Mouse (Mus musculus): ENCODE results near the gene Icam2. TPM values are rescaled to one million over a fixed set of nuclear protein-coding genes. Genes with fewer than 3 reads are reported as not detected.
A peak's percentile ranks its signal among the peaks of the same experiment; 100 is the strongest.

Icam2 gene
- polyA plus RNA-seq, 1 experiment from 2014 or later = 27.9 TPM

- no peak overlapping the region; the same call in 1 of the 2 replicates for H3K27ac ChIP-seq
- peaks cover 14% of the 10 kb centered on the region; the same call in 1 of the 2 replicates for H3K4me1 ChIP-seq (replicated peaks)
- H3K9me3 ChIP-seq = no peaks in the 10 kb centered on the region
- no peak overlapping the region for H3K9ac ChIP-seq (replicated peaks)
- H3K4me3 ChIP-seq (replicated peaks) = no peak overlapping the region
- no peak for ATAC-seq (ENCODE audit: insufficient number of reproducible peaks, insufficient read depth, low FRiP score, low TSS enrichment, low read depth)
- H3K4me2 ChIP-seq = no peak overlapping the region
- H3K27me3 ChIP-seq = 0 out of 2 replicates have a peak, but pooled peaks cover 3% of the 10 kb centered on the region
- 42% methylated on average over 11 of the region's 11 CpGs for WGBS
- H3K36me3 ChIP-seq = no peaks in the 10 kb centered on the region
These were observed 13.9 kb downstream of the Icam2 start for GRCm38 (mm10) chr11:106373998-106374397.

GRCm38 (mm10) chr11:106366316-106366715, 21.6 kb downstream of the Icam2 start:
- H3K4me3 ChIP-seq (replicated peaks) = no peak overlapping the region
- 0 out of 2 replicates have a peak, but pooled peaks have one; percentile 20 for ATAC-seq (ENCODE audit: insufficient number of reproducible peaks, insufficient read depth, low FRiP score, low TSS enrichment, low read depth)
- H3K4me1 ChIP-seq (replicated peaks) = peaks cover 13% of the 10 kb centered on the region
- no peak overlapping the region for H3K9ac ChIP-seq (replicated peaks)
- no peaks in the 10 kb centered on the region for H3K36me3 ChIP-seq
- no peak overlapping the region for H3K27ac ChIP-seq
- no peak overlapping the region for H3K4me2 ChIP-seq
- peaks cover 4% of the 10 kb centered on the region; the same call in 1 of the 2 replicates for H3K9me3 ChIP-seq
- peaks cover 12% of the 10 kb centered on the region for H3K27me3 ChIP-seq
- WGBS = 9% methylated on average over 3 of the region's 3 CpGs

GRCm38 (mm10) chr11:106365366-106365765, 22.5 kb downstream of the Icam2 start, which contains the start of gene Prr29:
Gene Prr29 (plus strand): TSS chr11:106365472.
- H3K4me1 ChIP-seq (replicated peaks) = peaks cover 13% of the 10 kb centered on the region
- no peak within 1 kb of the TSS for H3K4me2 ChIP-seq
- H3K36me3 ChIP-seq = no peaks in the 10 kb centered on the region
- H3K4me3 ChIP-seq (replicated peaks) = no peak within 1 kb of the TSS
- peaks cover 4% of the 10 kb centered on the region; the same call in 1 of the 2 replicates for H3K9me3 ChIP-seq
- ATAC-seq (ENCODE audit: insufficient number of reproducible peaks, insufficient read depth, low FRiP score, low TSS enrichment, low read depth) = no peak; the same call in 1 of the 2 replicates
- no peak within 1 kb of the TSS; the same call in 1 of the 2 replicates for H3K9ac ChIP-seq (replicated peaks)
- no peak within 1 kb of the TSS for H3K27ac ChIP-seq
- WGBS = 40% methylated on average over 10 of the region's 10 CpGs
- peaks cover 12% of the 10 kb centered on the region for H3K27me3 ChIP-seq

GRCm38 (mm10) chr11:106364712-106365111, 23.2 kb downstream of the Icam2 start:
- no peak overlapping the region; the same call in 1 of the 2 replicates for H3K9ac ChIP-seq (replicated peaks)
- no peak overlapping the region for H3K4me3 ChIP-seq (replicated peaks)
- H3K4me1 ChIP-seq (replicated peaks) = peaks cover 13% of the 10 kb centered on the region
- peaks cover 4% of the 10 kb centered on the region; the same call in 1 of the 2 replicates for H3K9me3 ChIP-seq
- WGBS = 10% methylated on average over 11 of the region's 11 CpGs
- no peaks in the 10 kb centered on the region for H3K36me3 ChIP-seq
- peaks cover 12% of the 10 kb centered on the region for H3K27me3 ChIP-seq
- no peak overlapping the region for H3K27ac ChIP-seq
- ATAC-seq (ENCODE audit: insufficient number of reproducible peaks, insufficient read depth, low FRiP score, low TSS enrichment, low read depth) = no peak
- no peak overlapping the region for H3K4me2 ChIP-seq

- 16% methylated on average over 5 of the region's 5 CpGs for whole genome bisulfite sequencing
- H3K9ac ChIP-seq (replicated peaks) = no peak overlapping the region
- no peak for ATAC-seq (ENCODE audit: insufficient number of reproducible peaks, insufficient read depth, low FRiP score, low TSS enrichment, low read depth)
- H3K9me3 ChIP-seq = no peaks in the 10 kb centered on the region
- no peak overlapping the region for H3K4me3 ChIP-seq (replicated peaks)
- no peak overlapping the region for H3K27ac ChIP-seq
- no peak overlapping the region for H3K4me2 ChIP-seq
- H3K27me3 ChIP-seq = 0 out of 2 replicates have a peak, but pooled peaks cover 4% of the 10 kb centered on the region
- H3K4me1 ChIP-seq (replicated peaks) = no peaks in the 10 kb centered on the region
- H3K36me3 ChIP-seq = no peaks in the 10 kb centered on the region
These were observed 28.5 kb downstream of the Icam2 start for GRCm38 (mm10) chr11:106359350-106359749.

- Histone ChIP-seq H3K27ac (no peak overlapping the region), H3K4me2 (no peak overlapping the region), H3K9ac (replicated peaks) (no peak overlapping the region), H3K27me3 (peaks cover 3% of the 10 kb centered on the region; the same call in 1 of the 2 replicates), H3K4me3 (replicated peaks) (no peak overlapping the region), H3K4me1 (replicated peaks) (peaks cover 10% of the 10 kb centered on the region), H3K9me3 (no peaks in the 10 kb centered on the region), H3K36me3 (no peaks in the 10 kb centered on the region)
- ATAC-seq (ENCODE audit: insufficient number of reproducible peaks, insufficient read depth, low FRiP score, low TSS enrichment, low read depth) = no peak
- 66% methylated on average over 19 of the region's 19 CpGs for WGBS
These were observed 32.3 kb downstream of the Icam2 start for GRCm38 (mm10) chr11:106355382-106356128.

- ATAC-seq (ENCODE audit: insufficient number of reproducible peaks, insufficient read depth, low FRiP score, low TSS enrichment, low read depth) = no peak
- Histone ChIP-seq H3K4me2 (no peak overlapping the region), H3K27ac (no peak overlapping the region), H3K9ac (replicated peaks) (no peak overlapping the region), H3K27me3 (peaks cover 3% of the 10 kb centered on the region; the same call in 1 of the 2 replicates), H3K4me1 (replicated peaks) (peaks cover 10% of the 10 kb centered on the region), H3K9me3 (no peaks in the 10 kb centered on the region), H3K4me3 (replicated peaks) (no peak overlapping the region), H3K36me3 (no peaks in the 10 kb centered on the region)
- WGBS = 50% methylated on average over 1 of the region's 1 CpGs
These were observed 33.7 kb downstream of the Icam2 start for GRCm38 (mm10) chr11:106354181-106354580.

- Histone ChIP-seq H3K4me1 (replicated peaks) (peaks cover 10% of the 10 kb centered on the region), H3K27me3 (peaks cover 3% of the 10 kb centered on the region; the same call in 1 of the 2 replicates), H3K4me2 (no peak within 1 kb of the TSS), H3K4me3 (replicated peaks) (no peak within 1 kb of the TSS), H3K36me3 (no peaks in the 10 kb centered on the region), H3K9me3 (no peaks in the 10 kb centered on the region), H3K27ac (no peak within 1 kb of the TSS), H3K9ac (replicated peaks) (no peak within 1 kb of the TSS)
- no peak for ATAC-seq (ENCODE audit: insufficient number of reproducible peaks, insufficient read depth, low FRiP score, low TSS enrichment, low read depth)
- WGBS = 88% methylated on average over 12 of the region's 12 CpGs
These were observed 34.7 kb downstream of the Icam2 start, which contains the start of gene Scn4a for GRCm38 (mm10) chr11:106353188-106353587. Gene Scn4a (minus strand): TSS chr11:106353288.

- peaks cover 10% of the 10 kb centered on the region for H3K4me1 ChIP-seq (replicated peaks)
- no peak for ATAC-seq (ENCODE audit: insufficient number of reproducible peaks, insufficient read depth, low FRiP score, low TSS enrichment, low read depth)
- H3K4me2 ChIP-seq = no peak overlapping the region
- no peak overlapping the region for H3K27ac ChIP-seq
- no peak overlapping the region for H3K4me3 ChIP-seq (replicated peaks)
- no peak overlapping the region for H3K9ac ChIP-seq (replicated peaks)
- whole genome bisulfite sequencing = 69% methylated on average over 4 of the region's 4 CpGs
- H3K27me3 ChIP-seq = peaks cover 3% of the 10 kb centered on the region; the same call in 1 of the 2 replicates
- no peaks in the 10 kb centered on the region for H3K36me3 ChIP-seq
- H3K9me3 ChIP-seq = no peaks in the 10 kb centered on the region
These were observed 35.9 kb downstream of the Icam2 start for GRCm38 (mm10) chr11:106351941-106352340.

- no peak overlapping the region for H3K4me2 ChIP-seq
- no peak overlapping the region for H3K9ac ChIP-seq (replicated peaks)
- H3K27me3 ChIP-seq = peaks cover 3% of the 10 kb centered on the region; the same call in 1 of the 2 replicates
- no peaks in the 10 kb centered on the region for H3K36me3 ChIP-seq
- no peak overlapping the region for H3K4me3 ChIP-seq (replicated peaks)
- H3K4me1 ChIP-seq (replicated peaks) = peaks cover 10% of the 10 kb centered on the region
- WGBS = 65% methylated on average over 3 of the region's 3 CpGs
- no peak overlapping the region for H3K27ac ChIP-seq
- ATAC-seq (ENCODE audit: insufficient number of reproducible peaks, insufficient read depth, low FRiP score, low TSS enrichment, low read depth) = no peak
- no peaks in the 10 kb centered on the region for H3K9me3 ChIP-seq
These were observed 36.6 kb downstream of the Icam2 start for GRCm38 (mm10) chr11:106351253-106351652.

- H3K4me3 ChIP-seq (replicated peaks) = no peak overlapping the region
- no peak for ATAC-seq (ENCODE audit: insufficient number of reproducible peaks, insufficient read depth, low FRiP score, low TSS enrichment, low read depth)
- peaks cover 3% of the 10 kb centered on the region; the same call in 1 of the 2 replicates for H3K27me3 ChIP-seq
- 44% methylated on average over 5 of the region's 5 CpGs for WGBS
- H3K9me3 ChIP-seq = no peaks in the 10 kb centered on the region
- peaks cover 10% of the 10 kb centered on the region for H3K4me1 ChIP-seq (replicated peaks)
- H3K27ac ChIP-seq = no peak overlapping the region
- H3K9ac ChIP-seq (replicated peaks) = no peak overlapping the region
- no peaks in the 10 kb centered on the region for H3K36me3 ChIP-seq
- H3K4me2 ChIP-seq = no peak overlapping the region
These were observed 37.0 kb downstream of the Icam2 start for GRCm38 (mm10) chr11:106350853-106351252.

All from limb, embryonic 12.5 days (tissue).